Comparison of ENCODE assay signal across 16 mouse cellular contexts in genomic region chr2:33221339-33221900, GRCm38 (mm10). TPM values are rescaled to one million over a fixed set of nuclear protein-coding genes. Genes with fewer than 3 reads are reported as not detected.
DNase-seq lines count a peak whose midpoint lies in the region; ATAC-seq and TF ChIP-seq lines count a peak whose summit lies in the region.
"Had no signal": no experiment of that assay in that cellular context is flagged by ENCODE, and none has a peak within 500 bp of the region (broad histone marks: within the 10 kb centered on the region; RNA-seq: fewer than 3 reads in every experiment).

No protein-coding gene starts in this region.

- peak overlapping the region; percentile 5; the same call in 1 of the 2 replicates for H3K27ac ChIP-seq in heart, embryonic 10.5 days
- no peak overlapping the region for H3K27ac ChIP-seq in thymus, adult 2 months (ENCODE audit: control insufficient read depth, insufficient read depth, low read length)
- H3K27ac ChIP-seq in hindbrain, postnatal 0 days: no peak overlapping the region
- H3K27ac ChIP-seq: embryonic facial prominence, embryonic 15.5 days; heart, embryonic 15.5 days; kidney, postnatal 0 days; liver, embryonic 13.5 days had no signal

- no peak overlapping the region for H3K4me3 ChIP-seq in heart, embryonic 10.5 days
- H3K4me3 ChIP-seq in thymus, adult 2 months (ENCODE audit: control insufficient read depth, insufficient read depth, low read length): no peak overlapping the region
- H3K4me3 ChIP-seq in hindbrain, postnatal 0 days (ENCODE audit: low read length): no peak overlapping the region
- H3K4me3 ChIP-seq: embryonic facial prominence, embryonic 15.5 days; heart, embryonic 15.5 days; liver, embryonic 13.5 days had no signal

- WGBS in heart, embryonic 10.5 days: 80% methylated on average over 11 of the region's 11 CpGs
- WGBS in thymus, adult 2 months: 27% methylated on average over 11 of the region's 11 CpGs
- WGBS in hindbrain, postnatal 0 days: 82% methylated on average over 11 of the region's 11 CpGs

- peaks cover 45% of the 10 kb centered on the region for H3K36me3 ChIP-seq in heart, embryonic 10.5 days
- no peaks in the 10 kb centered on the region for H3K36me3 ChIP-seq in thymus, adult 2 months (ENCODE audit: control insufficient read depth, insufficient read depth, low read length)
- H3K36me3 ChIP-seq in hindbrain, postnatal 0 days (ENCODE audit: insufficient read depth, low read length): no peaks in the 10 kb centered on the region
- H3K36me3 ChIP-seq: heart, embryonic 15.5 days; liver, embryonic 13.5 days had no signal

- H3K27me3 ChIP-seq in heart, embryonic 10.5 days (ENCODE audit: insufficient read depth, poor library complexity, severe bottlenecking): no peaks in the 10 kb centered on the region
- H3K27me3 ChIP-seq in thymus, adult 2 months (ENCODE audit: control insufficient read depth, insufficient read depth, low read length): no peaks in the 10 kb centered on the region
- H3K27me3 ChIP-seq in hindbrain, postnatal 0 days (ENCODE audit: insufficient read depth, low read length): no peaks in the 10 kb centered on the region
- H3K27me3 ChIP-seq: embryonic facial prominence, embryonic 15.5 days; heart, embryonic 15.5 days; liver, embryonic 13.5 days had no signal

- ATAC-seq in hindbrain, postnatal 0 days: no peak
- ATAC-seq: hindbrain, embryonic 16.5 days had no signal

- H3K4me2 ChIP-seq in hindbrain, postnatal 0 days (ENCODE audit: low read depth, low read length): no peak overlapping the region
- H3K4me2 ChIP-seq: embryonic facial prominence, embryonic 15.5 days; heart, embryonic 15.5 days; liver, embryonic 13.5 days had no signal

- H3K9ac ChIP-seq in hindbrain, postnatal 0 days (replicated peaks; ENCODE audit: low read length): no peak overlapping the region
- H3K9ac ChIP-seq: embryonic facial prominence, embryonic 15.5 days; heart, embryonic 15.5 days; liver, embryonic 13.5 days had no signal

- no peaks in the 10 kb centered on the region for H3K9me3 ChIP-seq in heart, embryonic 10.5 days
- H3K9me3 ChIP-seq in hindbrain, postnatal 0 days (ENCODE audit: low read length): no peaks in the 10 kb centered on the region
- H3K9me3 ChIP-seq: embryonic facial prominence, embryonic 15.5 days; heart, embryonic 15.5 days; liver, embryonic 13.5 days had no signal

- no peak for DNase-seq in heart, embryonic 10.5 days (ENCODE audit: low spot score)
- DNase-seq in heart, adult 8-10 months (ENCODE audit: low spot score): no peak
- DNase-seq in thymus, postnatal 4 days: peak; percentile 32
- DNase-seq in thymus, adult 2 months: no peak
- peak; percentile 84 for DNase-seq in fibroblast of lung, adult 2 months (ENCODE audit: low read depth)
- DNase-seq in adipocyte (ENCODE audit: low spot score): no peak
- DNase-seq in hindbrain, postnatal 0 days (ENCODE audit: low spot score): no peak
- no peak for DNase-seq in layer of hippocampus, adult 9-10 months (ENCODE audit: low spot score)
- DNase-seq: cerebellum, postnatal 14 days; layer of hippocampus, postnatal 36 days; liver, embryonic 13.5 days; lung, postnatal 14 days had no signal

- peaks cover 71% of the 10 kb centered on the region for H3K4me1 ChIP-seq in heart, embryonic 10.5 days
- H3K4me1 ChIP-seq in thymus, adult 2 months (replicated peaks; ENCODE audit: control insufficient read depth, insufficient read depth, low read length): peaks cover 45% of the 10 kb centered on the region
- H3K4me1 ChIP-seq in hindbrain, postnatal 0 days (ENCODE audit: insufficient read depth, low read length): peaks cover 4% of the 10 kb centered on the region; the same call in 1 of the 2 replicates

- TF ChIP-seq POLR2A in thymus, adult 2 months (IDR thresholded peaks at IDR 0.05; ENCODE audit: control insufficient read depth, extremely low read depth, insufficient read depth, low read length, poor library complexity): no peak

- TF ChIP-seq CTCF in thymus, adult 2 months (IDR thresholded peaks at IDR 0.05; ENCODE audit: borderline replicate concordance, control insufficient read depth, extremely low read depth, insufficient read depth, low read length, poor library complexity): no peak
- no peak for TF ChIP-seq CTCF in hindbrain, postnatal 0 days (IDR thresholded peaks at IDR 0.05; ENCODE audit: low read depth)

RNA-seq across cellular contexts. Expression of gene Angptl2, which starts 5.6 kb away (rescaled TPM):
- 40.4 and 49.8 TPM in 2 replicates for polyA plus RNA-seq in heart, embryonic 10.5 days (2016; fragmentation: Nextera tagmentation; extraction: Ambion mirVana)
- total RNA-seq in heart, adult 8-10 months (2022): 10 to 100 TPM; 32.9 to 57.7 (median 53.5) TPM
- polyA plus RNA-seq in thymus, adult 2 months (2012; rRNA removed): 61.1 and 64.5 TPM in 2 replicates
- 16.3 and 22.0 TPM in 2 replicates for total RNA-seq in hindbrain, postnatal 0 days (2014; rRNA removed)
- 9.3 and 11.5 TPM in 2 replicates for polyA plus RNA-seq in hindbrain, postnatal 0 days (2015; fragmentation: Nextera tagmentation; extraction: Ambion mirVana)

Comparison
In these comparisons a context has a peak if more than half of its experiments do, and no peak if none do; other contexts are left out.
1. DNase-seq: peak in thymus, postnatal 4 days (single experiment) and fibroblast of lung, adult 2 months (single experiment); none in heart, embryonic 10.5 days (single experiment), heart, adult 8-10 months (single experiment), thymus, adult 2 months (single experiment), adipocyte (single experiment), hindbrain, postnatal 0 days (single experiment) and layer of hippocampus, adult 9-10 months (single experiment).